Mouse (Mus musculus): Measurements from ENCODE around the gene Vps18. TPM values are rescaled to one million over a fixed set of nuclear protein-coding genes. Genes with fewer than 3 reads are reported as not detected.
A peak's percentile ranks its signal among the peaks of the same experiment; 100 is the strongest.

Gene Vps18
- polyA plus RNA-seq, 1 experiment from 2014 or later: 25.5 TPM

- no peaks in the 10 kb centered on the region for H3K9me3 ChIP-seq
- no peak overlapping the region for H3K4me3 ChIP-seq (replicated peaks)
- H3K9ac ChIP-seq: no peak overlapping the region
- no peak overlapping the region for H3K27ac ChIP-seq
- WGBS: 93% methylated on average over 17 of the region's 17 CpGs
- H3K4me2 ChIP-seq: no peak overlapping the region
- no peak for ATAC-seq (ENCODE audit: low FRiP score)
- H3K27me3 ChIP-seq: no peaks in the 10 kb centered on the region
- peaks cover 15% of the 10 kb centered on the region for H3K4me1 ChIP-seq
- H3K36me3 ChIP-seq (replicated peaks): peaks cover 63% of the 10 kb centered on the region
Observed at GRCm38 (mm10) chr2:119293311-119293710, 4.8 kb downstream of the Vps18 start.

GRCm38 (mm10) chr2:119293776-119294390 lies 5.3 kb downstream of the Vps18 start:
- Histone ChIP-seq H3K9ac (no peak overlapping the region), H3K27ac (no peak overlapping the region), H3K4me1 (peaks cover 14% of the 10 kb centered on the region), H3K36me3 (replicated peaks) (peaks cover 69% of the 10 kb centered on the region), H3K4me3 (replicated peaks) (no peak overlapping the region), H3K4me2 (no peak overlapping the region), H3K9me3 (no peaks in the 10 kb centered on the region), H3K27me3 (no peaks in the 10 kb centered on the region)
- 94% methylated on average over 34 of the region's 34 CpGs for WGBS
- ATAC-seq (ENCODE audit: low FRiP score): no peak

GRCm38 (mm10) chr2:119294411-119294810 lies 5.9 kb downstream of the Vps18 start:
- ATAC-seq (ENCODE audit: low FRiP score): no peak

GRCm38 (mm10) chr2:119296756-119297155 lies 8.2 kb downstream of the Vps18 start:
- no peak for ATAC-seq (ENCODE audit: low FRiP score)
- H3K9me3 ChIP-seq: no peaks in the 10 kb centered on the region
- H3K4me1 ChIP-seq: peaks cover 22% of the 10 kb centered on the region
- H3K27me3 ChIP-seq: no peaks in the 10 kb centered on the region
- H3K9ac ChIP-seq: no peak overlapping the region
- no peak overlapping the region for H3K4me3 ChIP-seq (replicated peaks)
- no peak overlapping the region for H3K4me2 ChIP-seq
- H3K27ac ChIP-seq: no peak overlapping the region
- peaks cover 69% of the 10 kb centered on the region for H3K36me3 ChIP-seq (replicated peaks)
- 95% methylated on average over 12 of the region's 12 CpGs for WGBS

More at GRCm38 (mm10) chr2:119294411-119294810, 5.9 kb downstream of the Vps18 start:
- 94% methylated on average over 18 of the region's 18 CpGs for WGBS
- peaks cover 9% of the 10 kb centered on the region for H3K4me1 ChIP-seq
- H3K27me3 ChIP-seq: no peaks in the 10 kb centered on the region
- H3K9ac ChIP-seq: no peak overlapping the region
- peaks cover 74% of the 10 kb centered on the region for H3K36me3 ChIP-seq (replicated peaks)
- no peak overlapping the region for H3K27ac ChIP-seq
- H3K9me3 ChIP-seq: no peaks in the 10 kb centered on the region
- no peak overlapping the region for H3K4me3 ChIP-seq (replicated peaks)
- H3K4me2 ChIP-seq: no peak overlapping the region

GRCm38 (mm10) chr2:119297506-119297905 lies 9.0 kb downstream of the Vps18 start:
- no peak overlapping the region for H3K27ac ChIP-seq
- 94% methylated on average over 19 of the region's 19 CpGs for WGBS
- H3K9me3 ChIP-seq: no peaks in the 10 kb centered on the region
- H3K36me3 ChIP-seq (replicated peaks): peaks cover 65% of the 10 kb centered on the region
- no peaks in the 10 kb centered on the region for H3K27me3 ChIP-seq
- peaks cover 22% of the 10 kb centered on the region for H3K4me1 ChIP-seq
- H3K9ac ChIP-seq: no peak overlapping the region
- H3K4me2 ChIP-seq: no peak overlapping the region
- ATAC-seq (ENCODE audit: low FRiP score): no peak
- no peak overlapping the region for H3K4me3 ChIP-seq (replicated peaks)

GRCm38 (mm10) chr2:119298330-119298729 lies 9.8 kb downstream of the Vps18 start:
- no peak overlapping the region for H3K4me2 ChIP-seq
- H3K36me3 ChIP-seq (replicated peaks): peaks cover 57% of the 10 kb centered on the region
- H3K27ac ChIP-seq: no peak overlapping the region
- H3K4me3 ChIP-seq (replicated peaks): no peak overlapping the region
- no peaks in the 10 kb centered on the region for H3K9me3 ChIP-seq
- no peak for ATAC-seq (ENCODE audit: low FRiP score)
- 53% methylated on average over 5 of the region's 5 CpGs for WGBS
- H3K27me3 ChIP-seq: no peaks in the 10 kb centered on the region
- no peak overlapping the region for H3K9ac ChIP-seq
- peaks cover 22% of the 10 kb centered on the region for H3K4me1 ChIP-seq

GRCm38 (mm10) chr2:119298839-119299238 lies 10.3 kb downstream of the Vps18 start:
- peaks cover 51% of the 10 kb centered on the region for H3K36me3 ChIP-seq (replicated peaks)
- no peaks in the 10 kb centered on the region for H3K27me3 ChIP-seq
- H3K4me3 ChIP-seq (replicated peaks): no peak overlapping the region
- no peak overlapping the region for H3K9ac ChIP-seq
- 90% methylated on average over 2 of the region's 2 CpGs for WGBS
- no peak overlapping the region for H3K27ac ChIP-seq
- peaks cover 22% of the 10 kb centered on the region for H3K4me1 ChIP-seq
- ATAC-seq (ENCODE audit: low FRiP score): no peak
- H3K9me3 ChIP-seq: no peaks in the 10 kb centered on the region
- no peak overlapping the region for H3K4me2 ChIP-seq

- peak overlapping the region; percentile 61; the same call in 1 of the 2 replicates for H3K27ac ChIP-seq
- H3K9ac ChIP-seq: no peak overlapping the region; the same call in 1 of the 2 replicates
- H3K36me3 ChIP-seq (replicated peaks): peaks cover 39% of the 10 kb centered on the region
- H3K4me1 ChIP-seq: peaks cover 34% of the 10 kb centered on the region
- ATAC-seq (ENCODE audit: low FRiP score): peak; percentile 82
- H3K27me3 ChIP-seq: no peaks in the 10 kb centered on the region
- no peaks in the 10 kb centered on the region for H3K9me3 ChIP-seq
- H3K4me3 ChIP-seq (replicated peaks): no peak overlapping the region
- WGBS: 6% methylated on average over 15 of the region's 15 CpGs
- peak overlapping the region; percentile 16 for H3K4me2 ChIP-seq
Observed at GRCm38 (mm10) chr2:119299981-119300818, 11.7 kb downstream of the Vps18 start.

GRCm38 (mm10) chr2:119300819-119301493 lies 12.4 kb downstream of the Vps18 start:
- Histone ChIP-seq H3K9me3 (no peaks in the 10 kb centered on the region), H3K27me3 (no peaks in the 10 kb centered on the region), H3K4me1 (peaks cover 34% of the 10 kb centered on the region), H3K4me3 (replicated peaks) (no peak overlapping the region), H3K9ac (no peak overlapping the region; the same call in 1 of the 2 replicates), H3K27ac (peak overlapping the region; percentile 61), H3K36me3 (replicated peaks) (peaks cover 35% of the 10 kb centered on the region), H3K4me2 (peak overlapping the region; percentile 16; the same call in 1 of the 2 replicates)
- ATAC-seq (ENCODE audit: low FRiP score): peak; percentile 34; the same call in 1 of the 2 replicates
- WGBS: 34% methylated on average over 7 of the region's 7 CpGs

- Histone ChIP-seq H3K4me3 (replicated peaks) (no peak overlapping the region), H3K4me2 (no peak overlapping the region), H3K27me3 (no peaks in the 10 kb centered on the region), H3K4me1 (peaks cover 34% of the 10 kb centered on the region), H3K9ac (no peak overlapping the region), H3K27ac (no peak overlapping the region), H3K36me3 (replicated peaks) (peaks cover 19% of the 10 kb centered on the region), H3K9me3 (no peaks in the 10 kb centered on the region)
- WGBS: 70% methylated on average over 6 of the region's 6 CpGs
- no peak for ATAC-seq (ENCODE audit: low FRiP score)
Observed at GRCm38 (mm10) chr2:119302876-119303275, 14.3 kb downstream of the Vps18 start.

GRCm38 (mm10) chr2:119304391-119304790 lies 15.9 kb downstream of the Vps18 start:
- 56% methylated on average over 3 of the region's 3 CpGs for WGBS
- no peak overlapping the region for H3K4me3 ChIP-seq (replicated peaks)
- H3K27me3 ChIP-seq: no peaks in the 10 kb centered on the region
- H3K9ac ChIP-seq: no peak overlapping the region
- H3K4me2 ChIP-seq: no peak overlapping the region
- 0 out of 2 replicates have a peak, but pooled peaks cover 5% of the 10 kb centered on the region for H3K36me3 ChIP-seq (replicated peaks)
- H3K27ac ChIP-seq: no peak overlapping the region
- H3K9me3 ChIP-seq: no peaks in the 10 kb centered on the region
- no peak for ATAC-seq (ENCODE audit: low FRiP score)
- H3K4me1 ChIP-seq: peaks cover 34% of the 10 kb centered on the region

GRCm38 (mm10) chr2:119304798-119305208 lies 16.3 kb downstream of the Vps18 start:
- Histone ChIP-seq H3K27ac (peak overlapping the region; percentile 31; the same call in 1 of the 2 replicates), H3K27me3 (no peaks in the 10 kb centered on the region), H3K9ac (no peak overlapping the region), H3K9me3 (no peaks in the 10 kb centered on the region), H3K36me3 (replicated peaks) (0 out of 2 replicates have a peak, but pooled peaks cover 1% of the 10 kb centered on the region), H3K4me2 (no peak overlapping the region), H3K4me1 (peaks cover 32% of the 10 kb centered on the region), H3K4me3 (replicated peaks) (no peak overlapping the region)
- peak; percentile 73 for ATAC-seq (ENCODE audit: low FRiP score)
- WGBS: 19% methylated on average over 3 of the region's 3 CpGs

Data from forebrain, embryonic 12.5 days (tissue).